Mouse (Mus musculus) brain, embryonic 14.5 days (tissue): Measurements from ENCODE around the gene Card11.

ENCODE experiments used
- CTCF ChIP-seq: fragments of 200-500 bp; IDR thresholded peaks from 2 replicates; pipeline ENCODE4 v1.5.1; 2012; ENCODE audit warnings: inconsistent platforms, mild to moderate bottlenecking, moderate library complexity, borderline replicate concordance; ENCODE audit not compliant: insufficient read depth, insufficient read length; ENCODE audit errors: extremely low read depth
- POLR2A ChIP-seq: fragments of 200-500 bp; IDR thresholded peaks from 2 replicates; pipeline ENCODE4 v1.6.1; 2012; ENCODE audit warnings: mild to moderate bottlenecking, inconsistent platforms, borderline replicate concordance; ENCODE audit not compliant: poor library complexity, insufficient read depth, insufficient read length, severe bottlenecking; ENCODE audit errors: extremely low read depth

DNA sequence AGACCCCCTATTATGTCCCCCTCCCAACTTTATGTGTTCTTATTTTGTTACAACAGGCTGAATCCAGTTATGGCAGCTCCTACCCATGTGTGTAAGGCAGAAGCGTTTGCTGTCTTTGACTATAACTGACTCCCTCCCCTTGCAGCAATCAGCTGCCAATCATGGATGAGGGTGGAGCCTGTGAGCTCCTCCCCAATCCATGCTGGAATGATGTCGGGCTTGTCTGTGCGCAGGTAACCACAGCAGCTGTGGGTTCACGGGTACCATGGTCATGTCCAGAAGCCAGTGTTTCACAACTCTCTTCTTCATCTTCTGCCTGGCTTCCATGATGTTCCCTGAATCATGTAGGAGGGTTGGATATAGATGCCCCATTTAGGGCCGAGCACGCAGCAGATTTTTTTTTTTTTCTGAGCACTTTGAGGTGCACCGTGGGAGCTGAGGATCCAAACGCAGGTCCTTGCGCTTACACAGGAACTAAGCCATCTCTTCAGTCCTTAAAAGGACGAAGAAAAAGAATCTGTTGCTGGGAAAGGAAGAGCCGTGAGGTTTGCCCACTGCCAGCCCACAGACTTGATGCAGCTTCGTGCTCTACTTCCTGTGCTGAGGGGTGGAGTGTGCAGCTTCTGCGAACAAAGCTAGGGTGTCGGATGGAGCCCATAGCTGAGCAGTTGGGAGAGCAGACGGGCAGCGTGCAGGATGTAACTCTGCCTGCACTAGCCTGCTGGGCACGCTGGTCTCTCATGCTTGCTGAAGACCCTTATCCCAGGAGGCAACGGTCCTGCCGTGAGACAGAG is 43.5 kb upstream of the Card11 start:
- TF ChIP-seq POLR2A (no peak), CTCF (no peak)
